Mouse (Mus musculus) kidney, adult 2 months (tissue): ENCODE measurements at regions not wholly inside any gene's neighbourhood (a gene's known extent, or its start where the extent isn't known, plus 50 kb on each side); places are given as distances from the start of the nearest gene placed in this dataset.

ENCODE experiments used
- DNase-seq: peaks from one replicate; pipeline ENCODE4 v3.0.0; 2021
- H3K27ac ChIP-seq: fragments of 200-500 bp; 2 replicates; pipeline ENCODE4 v1.5.1; 2012; ENCODE audit warnings: low read depth, low read length, control low read depth, inconsistent platforms; ENCODE audit not compliant: insufficient read depth
- H3K27me3 ChIP-seq: fragments of 200-500 bp; replicated peaks from 2 replicates; pipeline ENCODE4 v1.6.1; 2012; ENCODE audit warnings: mild to moderate bottlenecking, moderate library complexity, low read length, inconsistent platforms; ENCODE audit not compliant: control insufficient read depth, insufficient read depth
- H3K36me3 ChIP-seq: fragments of 200-500 bp; 2 replicates; pipeline ENCODE4 v1.6.1; 2012; ENCODE audit warnings: mild to moderate bottlenecking, moderate library complexity, low read length, inconsistent platforms; ENCODE audit not compliant: control insufficient read depth, insufficient read depth
- H3K4me1 ChIP-seq: fragments of 200-500 bp; 2 replicates; pipeline ENCODE4 v1.6.1; 2011; ENCODE audit warnings: low read length; ENCODE audit not compliant: control insufficient read depth, insufficient read depth
- H3K4me3 ChIP-seq: fragments of 200-500 bp; 2 replicates; pipeline ENCODE4 v1.5.1; 2011; ENCODE audit warnings: mild to moderate bottlenecking, low read depth, low read length, control low read depth; ENCODE audit not compliant: insufficient read depth
- CTCF ChIP-seq: fragments of 200-500 bp; conservative IDR thresholded peaks from 2 replicates; pipeline ENCODE4 v1.5.1; 2011; ENCODE audit warnings: low read depth, mild to moderate bottlenecking, control low read depth, low read length, moderate library complexity, mixed read lengths; ENCODE audit not compliant: insufficient read depth, insufficient read length
- POLR2A ChIP-seq: fragments of 200-500 bp; IDR thresholded peaks from one replicate; pipeline ENCODE4 v1.6.1; 2011; ENCODE audit warnings: low read depth, low read length, control low read depth
- WGBS: fragments of 180-500 bp; shearing (Covaris S2); methylation state at CpG from one replicate; pipeline ENCODE4 v1.1.7; 2018; 5-methylcytosine and 5-hydroxymethylcytosine counted together

- no peaks in the 10 kb centered on the region for H3K36me3 ChIP-seq
- H3K4me1 ChIP-seq, result peaks cover 4% of the 10 kb centered on the region; the same call in 1 of the 2 replicates
- peak; percentile 75 for DNase-seq
- H3K27ac ChIP-seq, result peak overlapping the region; percentile 85
- 15% methylated on average over 9 of the region's 9 CpGs for WGBS
- no peak overlapping the region for H3K4me3 ChIP-seq
- TF ChIP-seq POLR2A, result no peak
- no peak for TF ChIP-seq CTCF
- H3K27me3 ChIP-seq, result no peaks in the 10 kb centered on the region; the same call in 1 of the 2 replicates
These were observed 116.3 kb upstream of the Gm10295 start for GRCm38 (mm10) chr7:71467436-71468127.

- Histone ChIP-seq H3K4me1 (peaks cover 4% of the 10 kb centered on the region; the same call in 1 of the 2 replicates), H3K4me3 (no peak overlapping the region), H3K27ac (no peak overlapping the region), H3K36me3 (no peaks in the 10 kb centered on the region), H3K27me3 (no peaks in the 10 kb centered on the region)
- DNase-seq, result no peak
- TF ChIP-seq CTCF (no peak), POLR2A (no peak)
These were observed 112.8 kb upstream of the Gm10295 start for GRCm38 (mm10) chr7:71464127-71464526.

GRCm38 (mm10) chr7:71463565-71463964 is 112.3 kb upstream of the Gm10295 start:
- no peak overlapping the region for H3K4me3 ChIP-seq
- no peaks in the 10 kb centered on the region for H3K27me3 ChIP-seq
- no peak overlapping the region for H3K27ac ChIP-seq
- 81% methylated on average over 2 of the region's 2 CpGs for WGBS
- no peak for TF ChIP-seq POLR2A
- no peak for TF ChIP-seq CTCF
- DNase-seq, result no peak
- no peaks in the 10 kb centered on the region for H3K36me3 ChIP-seq
- peaks cover 4% of the 10 kb centered on the region; the same call in 1 of the 2 replicates for H3K4me1 ChIP-seq

- H3K4me1 ChIP-seq, result no peaks in the 10 kb centered on the region
- no peak overlapping the region for H3K27ac ChIP-seq
- H3K4me3 ChIP-seq, result no peak overlapping the region
- H3K27me3 ChIP-seq, result no peaks in the 10 kb centered on the region; the same call in 1 of the 2 replicates
- no peak for DNase-seq
- TF ChIP-seq CTCF, result no peak
- no peak for TF ChIP-seq POLR2A
- H3K36me3 ChIP-seq, result no peaks in the 10 kb centered on the region
These were observed 108.5 kb upstream of the Gm10295 start for GRCm38 (mm10) chr7:71459805-71460204.

GRCm38 (mm10) chr7:71458104-71458754 is 106.9 kb upstream of the Gm10295 start:
- Histone ChIP-seq H3K27ac (no peak overlapping the region), H3K4me1 (no peaks in the 10 kb centered on the region), H3K27me3 (no peaks in the 10 kb centered on the region; the same call in 1 of the 2 replicates), H3K36me3 (no peaks in the 10 kb centered on the region), H3K4me3 (no peak overlapping the region)
- TF ChIP-seq CTCF (no peak), POLR2A (no peak)
- 48% methylated on average over 5 of the region's 5 CpGs for WGBS
- DNase-seq, result no peak

- H3K4me1 ChIP-seq, result no peaks in the 10 kb centered on the region
- no peak for DNase-seq
- no peaks in the 10 kb centered on the region; the same call in 1 of the 2 replicates for H3K27me3 ChIP-seq
- 71% methylated on average over 4 of the region's 4 CpGs for WGBS
- H3K27ac ChIP-seq, result no peak overlapping the region
- H3K36me3 ChIP-seq, result no peaks in the 10 kb centered on the region
- TF ChIP-seq POLR2A (no peak), CTCF (no peak)
- no peak overlapping the region for H3K4me3 ChIP-seq
These were observed 106.3 kb upstream of the Gm10295 start for GRCm38 (mm10) chr7:71457409-71458103.

GRCm38 (mm10) chr7:71456421-71456820 is 105.1 kb upstream of the Gm10295 start:
- Histone ChIP-seq H3K27ac (no peak overlapping the region), H3K4me1 (no peaks in the 10 kb centered on the region), H3K27me3 (no peaks in the 10 kb centered on the region; the same call in 1 of the 2 replicates), H3K4me3 (peak overlapping the region; percentile 34), H3K36me3 (no peaks in the 10 kb centered on the region)
- 31% methylated on average over 13 of the region's 13 CpGs for WGBS
- DNase-seq, result no peak
- TF ChIP-seq CTCF (no peak), POLR2A (no peak)
